Mouse (Mus musculus): ENCODE data around the gene Ehd4.

DNA sequence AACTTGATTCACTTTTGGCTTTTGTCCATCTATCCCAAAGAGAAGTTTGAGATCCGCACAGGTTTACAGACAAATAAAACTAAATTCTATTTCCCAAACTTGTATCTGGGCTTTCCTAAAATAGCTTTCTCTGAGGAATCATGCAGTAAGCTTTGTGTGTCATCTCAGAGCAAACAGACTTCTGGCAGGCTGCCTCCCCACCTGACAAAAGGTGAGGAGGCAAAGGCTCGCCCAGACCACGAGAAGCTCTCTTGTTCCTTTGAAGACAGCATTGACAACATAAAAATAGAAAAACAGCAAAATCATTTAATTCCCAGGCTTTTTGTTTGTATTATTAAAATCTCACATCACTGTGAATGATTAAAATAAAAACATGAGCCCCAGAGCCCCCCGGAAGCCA, 55.1 kb downstream of the Ehd4 start:
- TF ChIP-seq CTCF (IDR thresholded peaks at IDR 0.05; ENCODE audit: borderline replicate concordance, extremely low read depth, insufficient read depth, insufficient read length) (no peak), POLR2A (IDR thresholded peaks at IDR 0.05; ENCODE audit: borderline replicate concordance, extremely low read depth, insufficient read depth, insufficient read length, poor library complexity, severe bottlenecking) (no peak)
